Mouse (Mus musculus): ENCODE data around the gene Prkcg. TPM values are rescaled to one million over a fixed set of nuclear protein-coding genes. Genes with fewer than 3 reads are reported as not detected.

Prkcg gene
- polyA plus RNA-seq, 1 experiment, result not detected

GRCm38 (mm10) chr7:3329776-3330546 is 41.0 kb downstream of the Prkcg start:
- TF ChIP-seq POLR2A (IDR thresholded peaks at IDR 0.05; ENCODE audit: insufficient read depth, low read depth, low read length) (no peak), CTCF (IDR thresholded peaks at IDR 0.05; ENCODE audit: insufficient read depth, low read depth, low read length) (peak; percentile 89)
- H3K27ac ChIP-seq (ENCODE audit: insufficient read depth, low read depth, low read length), result 0 out of 2 replicates have a peak overlapping the region, but pooled peaks have one; percentile 45
- 18% methylated on average over 31 of the region's 31 CpGs for WGBS
- no peak overlapping the region for H3K4me3 ChIP-seq (ENCODE audit: insufficient read depth, low read depth, low read length)
- peaks cover 15% of the 10 kb centered on the region for H3K4me1 ChIP-seq (ENCODE audit: control insufficient read depth, insufficient read depth, low read length)

DNA sequence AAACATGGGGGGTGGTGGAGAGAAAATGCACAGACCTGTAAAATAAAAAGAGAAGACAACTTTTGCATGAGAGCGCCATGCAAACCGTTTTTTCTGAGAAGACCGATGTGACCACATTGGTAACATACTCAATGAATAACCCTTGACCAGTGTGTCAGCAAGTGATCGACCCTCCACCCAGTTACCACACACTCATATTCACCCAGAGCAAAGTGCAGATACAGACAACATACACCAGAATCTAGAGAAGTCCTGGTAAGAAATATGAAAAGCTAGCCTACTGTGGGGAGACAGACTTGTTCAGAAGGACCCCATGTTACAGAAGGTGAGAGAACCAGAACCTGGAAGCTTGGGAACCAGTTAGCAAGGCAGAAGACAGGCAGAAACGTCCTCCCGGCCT is 42.2 kb downstream of the Prkcg start:
- H3K27ac ChIP-seq (ENCODE audit: insufficient read depth, low read depth, low read length), result peak overlapping the region; percentile 83; the same call in 1 of the 2 replicates
- peaks cover 15% of the 10 kb centered on the region for H3K4me1 ChIP-seq (ENCODE audit: control insufficient read depth, insufficient read depth, low read length)
- WGBS, result 33% methylated on average over 6 of the region's 6 CpGs
- no peak for TF ChIP-seq CTCF (IDR thresholded peaks at IDR 0.05; ENCODE audit: insufficient read depth, low read depth, low read length)
- no peak for TF ChIP-seq POLR2A (IDR thresholded peaks at IDR 0.05; ENCODE audit: insufficient read depth, low read depth, low read length)
- H3K4me3 ChIP-seq (ENCODE audit: insufficient read depth, low read depth, low read length), result peak overlapping the region; percentile 75

DNA sequence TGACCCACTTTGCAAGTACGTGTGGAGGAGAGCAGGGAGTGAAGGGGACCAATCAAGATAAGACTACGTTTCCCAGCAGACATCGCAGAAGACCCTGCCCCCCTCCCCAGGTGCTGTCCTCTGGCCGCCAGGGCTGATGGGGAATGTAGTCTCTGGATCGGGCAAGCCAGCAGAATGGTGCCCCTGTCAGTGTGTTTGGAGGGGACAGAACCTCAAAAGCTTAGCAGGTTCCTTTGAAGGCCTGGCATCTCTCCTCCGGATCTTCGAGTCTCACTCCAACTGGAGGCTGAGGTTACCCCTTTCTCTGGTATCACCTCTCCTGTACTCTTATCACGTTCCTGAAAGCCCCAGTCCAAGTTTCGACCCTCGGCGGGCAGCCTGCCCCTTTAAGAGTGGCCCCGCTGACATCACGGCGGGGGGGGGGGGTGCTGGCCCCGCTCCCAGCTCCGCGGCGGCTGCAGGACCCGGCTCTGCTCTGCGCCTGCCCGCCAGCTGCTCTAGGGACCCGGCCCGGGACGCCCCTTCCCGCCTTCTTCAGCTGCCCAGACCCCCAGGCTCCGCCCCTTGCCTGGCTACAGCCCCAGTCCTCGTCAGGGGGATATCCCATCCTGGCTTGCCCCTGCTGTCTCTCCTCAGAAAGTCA is 42.7 kb downstream of the Prkcg start:
- TF ChIP-seq POLR2A (IDR thresholded peaks at IDR 0.05; ENCODE audit: insufficient read depth, low read depth, low read length) (no peak), CTCF (IDR thresholded peaks at IDR 0.05; ENCODE audit: insufficient read depth, low read depth, low read length) (no peak)
- under 1% methylated on average over 27 of the region's 27 CpGs for WGBS
- Histone ChIP-seq H3K4me3 (ENCODE audit: insufficient read depth, low read depth, low read length) (peak overlapping the region; percentile 75), H3K27ac (ENCODE audit: insufficient read depth, low read depth, low read length) (peak overlapping the region; percentile 83), H3K4me1 (ENCODE audit: control insufficient read depth, insufficient read depth, low read length) (peaks cover 19% of the 10 kb centered on the region)

DNA sequence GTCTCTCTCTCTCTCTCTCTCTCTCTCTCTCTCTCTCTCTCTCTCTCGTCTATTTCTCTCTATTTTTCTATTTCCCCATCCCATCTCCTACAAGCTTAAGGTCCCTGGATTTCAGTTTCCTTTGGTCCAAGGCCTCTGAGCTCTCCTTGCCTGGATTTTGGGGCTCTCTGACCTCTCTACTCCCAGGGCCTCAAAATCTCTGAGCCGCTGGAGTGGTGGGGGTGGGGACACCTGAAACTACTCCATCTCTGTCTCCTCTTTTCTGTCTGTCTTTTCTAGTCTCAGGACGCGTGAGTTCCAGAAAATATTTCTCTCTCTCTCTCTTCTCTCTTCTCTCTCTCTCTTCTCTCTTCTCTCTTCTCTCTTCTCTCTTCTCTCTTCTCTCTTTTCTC is 43.2 kb downstream of the Prkcg start:
- WGBS, result 0% methylated on average over 4 of the region's 4 CpGs
- no peak for TF ChIP-seq CTCF (IDR thresholded peaks at IDR 0.05; ENCODE audit: insufficient read depth, low read depth, low read length)
- TF ChIP-seq POLR2A (IDR thresholded peaks at IDR 0.05; ENCODE audit: insufficient read depth, low read depth, low read length), result no peak
- peaks cover 19% of the 10 kb centered on the region for H3K4me1 ChIP-seq (ENCODE audit: control insufficient read depth, insufficient read depth, low read length)
- peak overlapping the region; percentile 75 for H3K4me3 ChIP-seq (ENCODE audit: insufficient read depth, low read depth, low read length)
- H3K27ac ChIP-seq (ENCODE audit: insufficient read depth, low read depth, low read length), result peak overlapping the region; percentile 83

- H3K4me3 ChIP-seq (ENCODE audit: insufficient read depth, low read depth, low read length), result peak within 1 kb of the TSS; percentile 77
- H3K4me1 ChIP-seq (ENCODE audit: control insufficient read depth, insufficient read depth, low read length), result peaks cover 19% of the 10 kb centered on the region
- 1% methylated on average over 60 of the region's 65 CpGs for WGBS
- TF ChIP-seq POLR2A (IDR thresholded peaks at IDR 0.05; ENCODE audit: insufficient read depth, low read depth, low read length), result peak; percentile 25; the same call in 1 of the 2 replicates
- no peak for TF ChIP-seq CTCF (IDR thresholded peaks at IDR 0.05; ENCODE audit: insufficient read depth, low read depth, low read length)
- H3K27ac ChIP-seq (ENCODE audit: insufficient read depth, low read depth, low read length), result peak within 1 kb of the TSS; percentile 83
Measured at GRCm38 (mm10) chr7:3332619-3333521, 43.9 kb downstream of the Prkcg start, which contains the start of gene Cacng7. TSS of gene Cacng7 (plus strand) at chr7:3332955.

- Histone ChIP-seq H3K27ac (ENCODE audit: insufficient read depth, low read depth, low read length) (0 out of 2 replicates have a peak overlapping the region, but pooled peaks have one; percentile 6), H3K4me3 (ENCODE audit: insufficient read depth, low read depth, low read length) (peak overlapping the region; percentile 77), H3K4me1 (ENCODE audit: control insufficient read depth, insufficient read depth, low read length) (peaks cover 24% of the 10 kb centered on the region)
- TF ChIP-seq CTCF (IDR thresholded peaks at IDR 0.05; ENCODE audit: insufficient read depth, low read depth, low read length), result no peak
- no peak for TF ChIP-seq POLR2A (IDR thresholded peaks at IDR 0.05; ENCODE audit: insufficient read depth, low read depth, low read length)
- 8% methylated on average over 5 of the region's 5 CpGs for WGBS
Measured at GRCm38 (mm10) chr7:3333542-3333941, 44.6 kb downstream of the Prkcg start.

DNA sequence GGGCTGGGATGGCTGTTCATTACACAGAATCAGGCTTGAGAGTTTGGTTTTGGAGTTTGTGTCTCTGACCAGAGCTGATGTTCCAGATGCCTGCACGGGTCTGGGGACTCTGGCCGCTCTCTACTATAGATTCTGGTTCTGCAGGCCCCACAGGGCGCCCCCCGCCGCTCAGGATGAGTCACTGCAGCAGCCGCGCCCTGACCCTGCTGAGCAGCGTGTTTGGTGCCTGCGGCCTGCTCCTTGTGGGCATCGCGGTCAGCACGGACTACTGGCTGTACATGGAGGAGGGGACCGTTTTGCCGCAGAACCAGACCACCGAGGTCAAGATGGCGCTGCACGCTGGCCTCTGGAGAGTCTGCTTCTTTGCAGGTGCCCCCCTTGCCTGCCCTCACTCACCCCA is 47.4 kb downstream of the Prkcg start:
- Histone ChIP-seq H3K4me1 (ENCODE audit: control insufficient read depth, insufficient read depth, low read length) (peaks cover 18% of the 10 kb centered on the region), H3K27ac (ENCODE audit: insufficient read depth, low read depth, low read length) (no peak overlapping the region), H3K4me3 (ENCODE audit: insufficient read depth, low read depth, low read length) (no peak overlapping the region)
- TF ChIP-seq POLR2A (IDR thresholded peaks at IDR 0.05; ENCODE audit: insufficient read depth, low read depth, low read length) (no peak), CTCF (IDR thresholded peaks at IDR 0.05; ENCODE audit: insufficient read depth, low read depth, low read length) (no peak)
- 71% methylated on average over 17 of the region's 17 CpGs for WGBS

DNA sequence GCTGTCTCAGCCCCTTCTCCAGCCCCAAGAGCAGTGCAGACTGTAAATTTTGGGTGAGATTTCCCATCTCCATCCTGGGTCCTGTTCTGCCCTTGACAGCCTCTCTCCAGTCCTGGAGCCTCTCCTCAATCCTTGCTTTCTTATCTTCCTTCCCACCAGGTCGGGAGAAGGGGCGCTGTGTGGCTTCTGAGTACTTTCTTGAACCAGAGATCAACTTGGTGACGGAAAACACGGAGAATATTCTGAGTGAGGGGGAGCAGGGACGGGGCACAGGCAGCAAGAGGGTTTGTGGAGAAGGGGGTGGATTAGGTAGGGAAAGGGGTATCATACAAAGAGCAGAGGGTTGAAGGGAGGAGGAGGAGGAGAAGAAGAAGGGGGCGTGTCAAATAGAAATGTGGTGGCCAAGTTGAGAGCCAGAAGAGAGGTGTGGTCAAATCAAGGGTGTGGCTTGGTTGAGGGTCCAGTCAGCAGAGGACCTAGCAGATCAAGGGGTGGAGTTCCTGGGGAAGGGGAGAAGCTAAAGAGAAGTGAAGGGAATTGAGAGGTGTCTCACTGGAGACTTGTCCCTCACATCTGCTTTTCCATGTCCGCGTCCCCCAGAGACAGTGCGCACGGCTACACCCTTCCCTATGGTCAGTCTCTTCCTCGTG is 49.4 kb downstream of the Prkcg start:
- peaks cover 17% of the 10 kb centered on the region for H3K4me1 ChIP-seq (ENCODE audit: control insufficient read depth, insufficient read depth, low read length)
- TF ChIP-seq CTCF (IDR thresholded peaks at IDR 0.05; ENCODE audit: insufficient read depth, low read depth, low read length) (no peak), POLR2A (IDR thresholded peaks at IDR 0.05; ENCODE audit: insufficient read depth, low read depth, low read length) (no peak)
- H3K27ac ChIP-seq (ENCODE audit: insufficient read depth, low read depth, low read length), result no peak overlapping the region
- 88% methylated on average over 11 of the region's 11 CpGs for WGBS
- H3K4me3 ChIP-seq (ENCODE audit: insufficient read depth, low read depth, low read length), result no peak overlapping the region
